ENCODE assay signal across 7 mouse cellular contexts in genomic region chr4:40703710-40704275, GRCm38 (mm10). TPM values are rescaled to one million over a fixed set of nuclear protein-coding genes. Genes with fewer than 3 reads are reported as not detected.
DNase-seq lines count a peak whose midpoint lies in the region; ATAC-seq and TF ChIP-seq lines count a peak whose summit lies in the region.

No protein-coding gene starts in this region.

- H3K27me3 ChIP-seq in lung, embryonic 16.5 days (ENCODE audit: control insufficient read depth, insufficient read depth, low read depth, low read length): no peaks in the 10 kb centered on the region
- H3K27me3 ChIP-seq in hindbrain, embryonic 14.5 days (ENCODE audit: control insufficient read depth, insufficient read depth, low read length): no peaks in the 10 kb centered on the region
- H3K27me3 ChIP-seq in midbrain, embryonic 14.5 days (ENCODE audit: control insufficient read depth, insufficient read depth, low read length): no peaks in the 10 kb centered on the region

- no peaks in the 10 kb centered on the region for H3K9me3 ChIP-seq in lung, embryonic 16.5 days (ENCODE audit: control insufficient read depth, low read length)
- H3K9me3 ChIP-seq in hindbrain, embryonic 14.5 days (ENCODE audit: control insufficient read depth, low read length): no peaks in the 10 kb centered on the region
- H3K9me3 ChIP-seq in midbrain, embryonic 14.5 days (ENCODE audit: control insufficient read depth, low read length): no peaks in the 10 kb centered on the region

- H3K27ac ChIP-seq in lung, embryonic 16.5 days (ENCODE audit: low read length): peak overlapping the region; percentile 98
- 0 out of 2 replicates have a peak overlapping the region, but pooled peaks have one; percentile 1 for H3K27ac ChIP-seq in cortical plate, adult 2 months (ENCODE audit: insufficient read depth, low read length)
- H3K27ac ChIP-seq in hindbrain, embryonic 14.5 days: peak overlapping the region; percentile 94
- H3K27ac ChIP-seq in midbrain, embryonic 14.5 days (replicated peaks; ENCODE audit: low read depth, low read length): peak overlapping the region; percentile 96

- no peak for TF ChIP-seq POLR2A in cortical plate, adult 2 months (IDR thresholded peaks at IDR 0.05; ENCODE audit: extremely low read depth, insufficient read depth, low read length)

- no peak for TF ChIP-seq CTCF in cortical plate, adult 2 months (IDR thresholded peaks at IDR 0.05; ENCODE audit: extremely low read depth, insufficient read depth, low read length)

- H3K9ac ChIP-seq in lung, embryonic 16.5 days (ENCODE audit: low read length): peak overlapping the region; percentile 77
- peak overlapping the region; percentile 66 for H3K9ac ChIP-seq in hindbrain, embryonic 14.5 days
- peak overlapping the region; percentile 62 for H3K9ac ChIP-seq in midbrain, embryonic 14.5 days (replicated peaks; ENCODE audit: low read length)

- H3K4me1 ChIP-seq in lung, embryonic 16.5 days (replicated peaks; ENCODE audit: control insufficient read depth, insufficient read depth, low read length): peaks cover 12% of the 10 kb centered on the region
- peaks cover 2% of the 10 kb centered on the region; the same call in 1 of the 2 replicates for H3K4me1 ChIP-seq in cortical plate, adult 2 months (ENCODE audit: control insufficient read depth, insufficient read depth, low read length)
- H3K4me1 ChIP-seq in hindbrain, embryonic 14.5 days (replicated peaks; ENCODE audit: control insufficient read depth, insufficient read depth, low read length): peaks cover 24% of the 10 kb centered on the region
- peaks cover 21% of the 10 kb centered on the region for H3K4me1 ChIP-seq in midbrain, embryonic 14.5 days (ENCODE audit: control insufficient read depth, insufficient read depth, low read length)

- WGBS in lung, embryonic 16.5 days: 14% methylated on average over 9 of the region's 9 CpGs
- 23% methylated on average over 9 of the region's 9 CpGs for WGBS in hindbrain, embryonic 14.5 days
- 26% methylated on average over 9 of the region's 9 CpGs for WGBS in midbrain, embryonic 14.5 days

- no peaks in the 10 kb centered on the region for H3K36me3 ChIP-seq in lung, embryonic 16.5 days (ENCODE audit: control insufficient read depth, insufficient read depth, low read length)
- H3K36me3 ChIP-seq in hindbrain, embryonic 14.5 days (replicated peaks; ENCODE audit: control insufficient read depth, insufficient read depth): no peaks in the 10 kb centered on the region
- no peaks in the 10 kb centered on the region for H3K36me3 ChIP-seq in midbrain, embryonic 14.5 days (ENCODE audit: control insufficient read depth, insufficient read depth, low read length)

- ATAC-seq in lung, embryonic 16.5 days (ENCODE audit: low read depth): no peak
- no peak for ATAC-seq in hindbrain, embryonic 14.5 days (ENCODE audit: low FRiP score)
- ATAC-seq in midbrain, embryonic 14.5 days (ENCODE audit: low FRiP score, low TSS enrichment): no peak
- no peak for ATAC-seq in inflammation-experienced regulatory T-cells, adult 6 months
- no peak for ATAC-seq in megakaryocyte-erythroid progenitor cell, adult 5-6 weeks (replicated peaks; ENCODE audit: low FRiP score, low TSS enrichment, poor library complexity, severe bottlenecking)

- peak overlapping the region; percentile 87 for H3K4me2 ChIP-seq in lung, embryonic 16.5 days (ENCODE audit: low read depth, low read length)
- peak overlapping the region; percentile 88 for H3K4me2 ChIP-seq in hindbrain, embryonic 14.5 days (replicated peaks)
- H3K4me2 ChIP-seq in midbrain, embryonic 14.5 days (ENCODE audit: low read length): peak overlapping the region; percentile 63

- H3K4me3 ChIP-seq in lung, embryonic 16.5 days (ENCODE audit: low read length): peak overlapping the region; percentile 75
- no peak overlapping the region; the same call in 1 of the 2 replicates for H3K4me3 ChIP-seq in cortical plate, adult 2 months (ENCODE audit: insufficient read depth, low read length)
- H3K4me3 ChIP-seq in hindbrain, embryonic 14.5 days (replicated peaks; ENCODE audit: low read length): peak overlapping the region; percentile 48
- H3K4me3 ChIP-seq in midbrain, embryonic 14.5 days (replicated peaks; ENCODE audit: low read depth, low read length): peak overlapping the region; percentile 60

- DNase-seq in lung, postnatal 36 days: no peak
- DNase-seq in hindbrain, embryonic 14.5 days (ENCODE audit: low spot score): peak; percentile 40
- DNase-seq in midbrain, embryonic 14.5 days: no peak

RNA-seq across cellular contexts. Expression of gene Aptx, which starts 0.8 kb away (rescaled TPM):
- polyA plus RNA-seq in lung, embryonic 16.5 days (2015; fragmentation: Nextera tagmentation; extraction: Ambion mirVana): 27.8 and 27.9 TPM in 2 replicates
- polyA plus RNA-seq in cortical plate, adult 2 months (2012; rRNA removed): 27.8 and 28.0 TPM in 2 replicates
- 40.3 and 42.1 TPM in 2 replicates for polyA plus RNA-seq in hindbrain, embryonic 14.5 days (2014; fragmentation: Nextera tagmentation; extraction: Ambion mirVana)
- polyA plus RNA-seq in midbrain, embryonic 14.5 days (2014; fragmentation: Nextera tagmentation; extraction: Ambion mirVana): 43.5 and 44.8 TPM in 2 replicates
- polyA plus RNA-seq in inflammation-experienced regulatory T-cells, adult 6 months (2017; shearing (Covaris generic)): 10 to 100 TPM; 28.8 to 46.4 (median 43.7) TPM
- total RNA-seq in megakaryocyte-erythroid progenitor cell, adult 5-6 weeks (2014; fragmentation: Nextera tagmentation): 9.3 and 15.6 TPM in 2 replicates
- 14.5 and 16.2 TPM in 2 replicates for total RNA-seq in megakaryocyte-erythroid progenitor cell, adult 5-6 weeks (2017)

RNA-seq across cellular contexts. Expression of gene Dnaja1, which starts 18.2 kb away (rescaled TPM):
- 383 and 401 TPM in 2 replicates for polyA plus RNA-seq in lung, embryonic 16.5 days (2015; fragmentation: Nextera tagmentation; extraction: Ambion mirVana)
- polyA plus RNA-seq in cortical plate, adult 2 months (2012; rRNA removed): 98.3 and 98.7 TPM in 2 replicates
- 635 and 648 TPM in 2 replicates for polyA plus RNA-seq in hindbrain, embryonic 14.5 days (2014; fragmentation: Nextera tagmentation; extraction: Ambion mirVana)
- polyA plus RNA-seq in midbrain, embryonic 14.5 days (2014; fragmentation: Nextera tagmentation; extraction: Ambion mirVana): 669 and 677 TPM in 2 replicates
- polyA plus RNA-seq in inflammation-experienced regulatory T-cells, adult 6 months (2017; shearing (Covaris generic)): 100 to 1,000 TPM; 482 to 526 (median 512) TPM
- 141 and 157 TPM in 2 replicates for total RNA-seq in megakaryocyte-erythroid progenitor cell, adult 5-6 weeks (2014; fragmentation: Nextera tagmentation)
- 570 and 579 TPM in 2 replicates for total RNA-seq in megakaryocyte-erythroid progenitor cell, adult 5-6 weeks (2017)

RNA-seq across cellular contexts. Expression of gene Smu1, which starts 53.9 kb away (rescaled TPM):
- 139 and 148 TPM in 2 replicates for polyA plus RNA-seq in lung, embryonic 16.5 days (2015; fragmentation: Nextera tagmentation; extraction: Ambion mirVana)
- 47.0 and 49.8 TPM in 2 replicates for polyA plus RNA-seq in cortical plate, adult 2 months (2012; rRNA removed)
- polyA plus RNA-seq in hindbrain, embryonic 14.5 days (2014; fragmentation: Nextera tagmentation; extraction: Ambion mirVana): 120 and 122 TPM in 2 replicates
- polyA plus RNA-seq in midbrain, embryonic 14.5 days (2014; fragmentation: Nextera tagmentation; extraction: Ambion mirVana): 114 and 136 TPM in 2 replicates
- polyA plus RNA-seq in inflammation-experienced regulatory T-cells, adult 6 months (2017; shearing (Covaris generic)): 100 to 1,000 TPM; 131 to 146 (median 133) TPM
- total RNA-seq in megakaryocyte-erythroid progenitor cell, adult 5-6 weeks (2014; fragmentation: Nextera tagmentation): 78.1 and 94.5 TPM in 2 replicates
- total RNA-seq in megakaryocyte-erythroid progenitor cell, adult 5-6 weeks (2017): 145 and 151 TPM in 2 replicates

Comparison
In these comparisons a context has a peak if more than half of its experiments do, and no peak if none do; other contexts are left out.
1. H3K27ac ChIP-seq: peak in every context shown above with its lines; median percentile 98 in lung, embryonic 16.5 days; 96 in midbrain, embryonic 14.5 days; 94 in hindbrain, embryonic 14.5 days; 1 in cortical plate, adult 2 months.